Mouse (Mus musculus) liver, adult (tissue): Measurements from ENCODE around the gene Hmgn1.

ENCODE experiments used
- GATA4 ChIP-seq: IDR thresholded peaks from 2 replicates; pipeline ENCODE4 v1.6.1; 2014; ENCODE audit warnings: mild to moderate bottlenecking, low read length; ENCODE audit not compliant: insufficient replicate concordance

Gene Hmgn1

DNA sequence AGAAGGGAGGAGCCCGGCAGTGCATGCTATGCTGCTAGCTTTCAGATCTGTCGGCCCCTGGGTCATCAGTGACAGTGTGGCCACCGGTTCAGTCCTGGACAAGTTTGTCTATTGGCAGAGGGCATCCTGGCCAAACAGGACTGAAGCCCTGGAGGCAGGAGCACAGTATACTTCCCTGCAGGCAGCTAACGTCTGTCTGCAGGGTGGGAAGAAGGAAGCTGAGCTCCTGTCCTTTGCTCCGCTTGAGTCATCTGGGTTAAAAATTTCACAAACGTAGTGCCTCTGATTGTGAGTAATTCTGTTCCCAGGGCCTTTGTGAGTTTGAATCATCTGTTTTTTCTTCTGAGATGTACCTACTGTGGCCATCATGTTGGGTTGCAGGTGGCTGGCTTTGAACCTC lies 21.3 kb upstream of the Hmgn1 start:
- no peak for TF ChIP-seq GATA4

DNA sequence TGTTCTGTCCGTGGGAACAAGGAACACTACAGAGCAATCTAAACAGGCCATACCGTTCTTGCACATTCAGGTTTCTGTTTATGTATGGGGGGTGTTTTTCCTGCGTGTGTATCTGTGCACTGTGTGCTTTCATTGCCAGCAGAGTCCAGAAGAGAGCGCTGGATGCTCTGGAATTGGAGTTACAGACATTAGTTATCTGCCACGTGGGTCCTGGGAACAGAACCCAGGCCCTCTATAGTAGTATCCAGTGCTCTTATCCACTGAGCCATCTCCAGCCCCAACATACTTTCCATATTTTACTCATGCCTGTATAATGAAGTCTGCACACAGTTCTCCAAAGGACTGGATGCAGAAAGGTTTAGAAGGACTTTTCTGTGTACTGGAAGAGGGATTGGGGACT lies 18.3 kb upstream of the Hmgn1 start:
- TF ChIP-seq GATA4, result no peak

DNA sequence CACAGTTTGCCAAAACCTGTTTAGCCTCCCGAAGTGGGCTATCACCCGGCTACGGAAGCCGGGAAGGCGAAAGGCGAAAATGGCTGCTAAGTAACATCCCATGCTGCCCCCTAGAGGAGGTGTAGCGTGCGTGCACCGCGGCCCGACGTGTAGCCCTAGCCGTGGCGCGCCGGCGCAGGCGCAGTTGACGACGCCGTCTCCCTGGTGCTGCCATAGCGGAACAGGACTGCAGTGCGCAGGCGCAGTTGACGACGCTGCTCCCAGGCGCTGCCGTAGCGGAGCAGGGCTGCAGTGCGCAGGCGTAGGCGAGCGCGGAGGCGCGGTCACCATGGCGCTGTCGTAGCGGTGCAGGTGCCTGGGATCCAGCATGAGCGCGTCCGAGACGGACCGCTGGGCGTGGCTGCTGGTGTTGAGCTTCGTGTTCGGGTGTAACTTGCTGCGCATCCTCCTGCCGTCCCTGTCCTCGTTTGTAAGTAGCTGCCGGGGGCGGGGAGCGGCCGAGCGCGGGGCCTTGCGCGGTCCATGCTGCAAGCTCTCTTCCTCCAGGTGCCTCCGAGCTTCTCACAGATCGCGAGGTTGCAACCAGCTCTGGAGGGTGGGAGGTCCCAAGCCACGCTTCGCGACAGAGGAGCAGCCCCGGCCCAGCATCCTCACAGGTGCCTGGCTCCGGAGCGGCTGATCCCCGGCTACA lies 17.7 kb upstream of the Hmgn1 start, which contains the start of gene Wrb:
Wrb (plus strand) TSS at position 298 of the 691 bp plus-strand sequence.
- peak; percentile 81; the same call in 1 of the 2 replicates for TF ChIP-seq GATA4

DNA sequence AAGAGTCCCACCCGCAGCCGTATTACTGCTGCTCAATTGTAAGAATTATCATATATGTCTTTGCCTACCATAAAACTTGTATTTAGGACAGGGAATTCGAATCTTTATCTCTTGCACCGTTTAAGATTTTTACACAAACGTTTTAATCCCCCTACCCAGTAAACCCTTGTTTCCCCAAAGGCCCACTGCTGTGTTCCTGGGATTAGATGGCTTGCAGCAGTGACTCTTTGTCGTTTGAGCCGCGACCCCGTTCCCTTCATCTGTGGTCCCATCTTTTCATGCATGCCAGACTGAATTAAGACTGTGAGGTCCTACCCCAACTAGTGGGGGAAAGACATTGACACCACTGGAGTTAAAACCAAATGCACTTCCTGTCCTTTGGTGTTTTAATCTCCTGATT lies 937 bp upstream of the Hmgn1 start:
- TF ChIP-seq GATA4, result no peak

DNA sequence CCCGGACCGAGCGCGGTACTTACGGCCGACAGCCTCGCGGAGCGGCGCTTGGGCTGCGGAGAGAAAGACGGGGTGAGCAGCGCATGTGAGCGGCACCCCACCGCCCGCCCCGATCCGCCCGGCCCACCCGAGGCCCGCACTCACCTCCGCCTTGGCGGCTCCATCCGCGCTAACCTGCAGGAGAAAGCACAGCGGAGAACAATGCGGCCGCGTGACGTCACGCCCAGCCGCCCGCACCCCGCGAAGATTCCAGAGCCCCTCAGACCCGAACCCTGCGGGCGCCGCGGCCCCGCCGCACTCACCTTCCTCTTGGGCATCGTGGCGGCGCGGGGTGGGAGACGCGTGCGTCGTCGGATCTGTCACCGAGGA lies 257 bp downstream of the Hmgn1 start:
- no peak for TF ChIP-seq GATA4

DNA sequence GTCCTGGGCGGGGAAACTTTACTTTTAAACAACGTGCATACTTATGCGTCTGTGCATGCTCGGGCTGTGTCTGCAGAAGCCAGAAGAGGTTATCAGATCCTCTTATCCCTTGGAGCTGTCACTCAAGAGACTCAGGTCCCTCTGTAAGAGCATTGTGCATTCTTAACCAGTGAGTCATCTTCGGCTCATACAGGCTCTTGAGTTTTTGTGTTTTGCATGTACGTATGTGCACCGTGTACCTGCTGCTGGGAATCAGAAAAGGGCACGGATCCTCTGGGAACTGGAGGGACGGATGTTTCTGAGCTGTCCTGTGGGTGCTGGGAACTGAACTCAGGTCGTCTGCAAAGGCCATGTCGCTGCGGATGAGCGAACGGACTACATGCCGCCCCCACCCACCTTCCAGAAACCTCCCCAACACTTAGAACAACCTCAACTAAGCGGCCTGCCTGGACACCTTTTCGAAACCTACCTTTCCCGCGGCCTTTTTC lies 801 bp downstream of the Hmgn1 start:
- no peak for TF ChIP-seq GATA4

DNA sequence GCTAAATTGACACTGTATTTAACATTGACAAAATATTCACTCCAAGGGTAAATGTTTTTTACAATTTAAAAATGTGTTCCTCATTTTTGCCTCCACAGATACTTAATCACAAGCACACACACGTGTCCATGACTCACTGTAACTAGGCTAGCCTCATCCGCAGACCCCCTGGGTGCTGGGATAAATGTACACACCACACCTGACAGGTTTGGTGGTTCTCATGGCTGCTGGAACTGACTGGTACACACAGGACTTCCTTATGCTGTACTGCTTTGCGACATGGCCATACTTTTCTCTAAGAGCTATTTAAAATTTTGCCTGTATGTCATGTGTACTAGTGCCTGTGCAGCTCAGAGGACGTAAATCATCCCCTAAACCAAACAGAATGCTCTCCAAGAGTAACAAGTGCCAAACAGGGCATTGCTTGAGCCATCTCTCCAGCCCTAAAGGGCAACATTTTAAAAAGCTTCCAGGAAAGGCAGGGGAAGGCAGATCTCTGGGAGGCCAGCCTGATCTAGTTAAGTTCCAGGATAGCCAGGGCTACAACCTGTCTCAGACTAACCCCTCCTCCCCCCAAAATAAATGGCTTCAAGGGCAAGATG lies 7.4 kb downstream of the Hmgn1 start:
- no peak for TF ChIP-seq GATA4

DNA sequence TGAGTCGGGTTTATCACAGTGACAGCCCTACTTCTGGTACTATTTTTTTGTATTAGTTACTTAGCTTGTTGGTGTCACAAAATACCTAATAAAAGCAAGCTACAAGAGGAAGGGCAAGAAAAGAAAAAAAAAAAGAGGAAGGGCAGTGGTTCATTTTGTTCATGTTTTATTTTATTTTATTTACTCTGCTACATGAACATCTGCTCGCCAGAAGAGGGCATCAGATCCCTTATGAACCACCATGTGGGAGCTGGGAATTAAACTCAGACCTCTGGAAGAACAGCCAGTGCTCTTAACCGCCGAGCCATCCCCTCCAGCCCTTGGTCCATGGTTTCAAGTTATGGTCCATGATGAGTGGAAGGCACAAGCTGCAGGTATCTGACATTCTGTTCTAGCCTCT lies 12.8 kb downstream of the Hmgn1 start:
- no peak for TF ChIP-seq GATA4

DNA sequence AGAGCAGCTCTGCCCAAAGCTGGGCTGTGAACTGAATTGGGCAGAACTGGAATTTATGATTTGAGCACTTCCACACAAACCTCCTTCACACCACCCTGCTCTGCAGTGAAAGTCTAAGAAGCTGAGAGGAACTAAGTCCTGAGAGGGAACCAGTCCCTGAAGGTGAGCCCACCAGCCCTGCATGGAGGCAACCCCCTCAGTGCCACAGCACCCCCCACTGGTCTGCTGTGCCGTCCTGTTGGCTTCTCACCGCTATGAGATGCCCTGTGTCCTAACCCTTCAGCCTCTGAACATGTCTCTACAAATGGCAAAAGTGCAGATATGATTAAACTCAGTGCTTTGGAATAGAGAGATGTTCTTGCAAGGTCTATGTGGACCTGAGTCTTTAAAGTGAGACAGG lies 14.8 kb downstream of the Hmgn1 start:
- TF ChIP-seq GATA4, result no peak

DNA sequence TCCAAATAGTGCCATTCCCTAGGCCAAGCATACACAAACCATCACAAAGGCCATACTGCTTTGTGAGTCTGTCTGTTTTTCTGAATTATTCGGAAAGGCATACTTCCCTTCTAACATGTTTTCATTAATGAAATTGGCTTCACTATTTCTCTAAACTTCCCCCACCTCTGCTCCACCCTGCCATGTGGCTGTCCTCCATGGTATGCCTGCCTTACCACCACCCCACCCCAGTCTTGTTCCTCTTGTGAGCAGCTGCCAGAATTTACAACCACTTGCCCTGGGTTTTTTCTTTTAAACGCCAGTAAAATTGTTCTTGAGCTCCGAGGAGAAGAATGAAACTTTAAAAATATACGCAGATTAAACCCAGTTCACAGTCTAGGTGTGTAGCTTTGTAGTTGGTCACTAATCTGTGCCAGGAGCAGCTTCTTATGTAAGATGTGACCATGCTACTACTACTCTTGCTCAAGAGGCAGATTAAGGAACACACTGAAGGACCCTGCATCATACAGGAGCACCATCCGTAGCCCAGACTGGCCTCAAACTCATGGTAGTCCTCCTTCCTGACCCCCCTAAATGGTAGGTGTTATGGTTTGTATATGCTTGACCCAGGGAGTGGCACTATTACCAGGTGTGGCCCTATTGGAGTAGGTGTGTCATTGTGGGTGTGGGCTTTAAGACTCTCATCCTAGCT lies 16.7 kb downstream of the Hmgn1 start:
- TF ChIP-seq GATA4, result no peak

DNA sequence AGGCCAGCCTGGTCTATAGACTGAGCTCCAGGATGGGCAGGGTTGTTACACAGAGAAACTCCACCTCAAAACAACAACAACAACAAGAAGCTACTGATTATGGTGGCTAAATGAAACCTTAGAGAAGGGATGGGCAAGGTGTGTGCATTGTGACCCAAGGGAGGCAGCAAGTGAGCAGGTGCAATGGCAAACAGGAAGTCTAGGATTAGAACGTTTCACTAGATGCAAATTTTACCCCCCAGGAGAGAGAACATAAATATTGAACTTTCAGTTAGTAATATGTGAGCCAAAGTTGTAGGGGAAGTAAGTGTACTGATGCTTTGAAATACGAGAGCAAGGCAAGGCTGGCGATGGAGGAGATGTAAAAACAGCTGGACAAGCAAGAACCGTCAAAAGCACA lies 17.9 kb downstream of the Hmgn1 start:
- TF ChIP-seq GATA4, result no peak

DNA sequence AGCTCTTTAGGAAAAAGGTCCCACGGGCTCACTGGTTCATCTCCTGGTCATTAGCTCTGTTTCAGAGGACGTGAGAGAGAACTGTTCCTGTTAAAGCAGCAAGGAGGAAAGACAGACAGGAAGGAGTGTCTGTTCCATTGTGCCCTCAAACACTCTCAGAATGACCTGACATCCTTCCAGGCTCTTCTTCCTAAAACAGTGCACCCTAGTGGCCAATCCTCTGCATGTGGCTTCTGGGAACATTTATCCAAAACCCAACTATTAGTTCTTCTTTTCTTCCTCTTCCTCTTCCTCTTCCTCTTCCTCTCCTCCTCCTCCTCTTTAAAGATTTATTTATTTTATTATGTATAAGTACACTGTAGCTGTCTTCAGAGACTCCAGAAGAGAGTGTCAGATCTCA lies 24.5 kb downstream of the Hmgn1 start:
- no peak for TF ChIP-seq GATA4

DNA sequence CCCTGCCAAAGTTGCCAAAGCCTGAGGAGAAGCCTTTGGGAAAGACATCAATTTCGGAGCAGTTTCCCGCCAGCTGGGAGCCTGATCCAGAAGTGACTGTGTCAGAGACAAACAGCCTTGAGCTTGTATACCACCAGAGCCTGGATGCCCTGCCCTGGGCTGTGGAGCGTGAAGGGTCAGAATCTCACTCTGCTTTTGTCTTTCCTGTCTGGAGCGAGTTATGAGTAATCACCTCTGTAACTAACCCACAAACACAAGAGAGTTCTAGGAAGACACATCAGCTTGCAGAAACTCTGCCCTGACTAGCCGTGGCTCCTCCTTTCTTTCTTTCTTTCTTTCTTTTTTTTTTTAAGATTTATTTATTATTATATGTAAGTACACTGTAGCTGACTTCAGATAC lies 31.6 kb downstream of the Hmgn1 start:
- TF ChIP-seq GATA4, result no peak

DNA sequence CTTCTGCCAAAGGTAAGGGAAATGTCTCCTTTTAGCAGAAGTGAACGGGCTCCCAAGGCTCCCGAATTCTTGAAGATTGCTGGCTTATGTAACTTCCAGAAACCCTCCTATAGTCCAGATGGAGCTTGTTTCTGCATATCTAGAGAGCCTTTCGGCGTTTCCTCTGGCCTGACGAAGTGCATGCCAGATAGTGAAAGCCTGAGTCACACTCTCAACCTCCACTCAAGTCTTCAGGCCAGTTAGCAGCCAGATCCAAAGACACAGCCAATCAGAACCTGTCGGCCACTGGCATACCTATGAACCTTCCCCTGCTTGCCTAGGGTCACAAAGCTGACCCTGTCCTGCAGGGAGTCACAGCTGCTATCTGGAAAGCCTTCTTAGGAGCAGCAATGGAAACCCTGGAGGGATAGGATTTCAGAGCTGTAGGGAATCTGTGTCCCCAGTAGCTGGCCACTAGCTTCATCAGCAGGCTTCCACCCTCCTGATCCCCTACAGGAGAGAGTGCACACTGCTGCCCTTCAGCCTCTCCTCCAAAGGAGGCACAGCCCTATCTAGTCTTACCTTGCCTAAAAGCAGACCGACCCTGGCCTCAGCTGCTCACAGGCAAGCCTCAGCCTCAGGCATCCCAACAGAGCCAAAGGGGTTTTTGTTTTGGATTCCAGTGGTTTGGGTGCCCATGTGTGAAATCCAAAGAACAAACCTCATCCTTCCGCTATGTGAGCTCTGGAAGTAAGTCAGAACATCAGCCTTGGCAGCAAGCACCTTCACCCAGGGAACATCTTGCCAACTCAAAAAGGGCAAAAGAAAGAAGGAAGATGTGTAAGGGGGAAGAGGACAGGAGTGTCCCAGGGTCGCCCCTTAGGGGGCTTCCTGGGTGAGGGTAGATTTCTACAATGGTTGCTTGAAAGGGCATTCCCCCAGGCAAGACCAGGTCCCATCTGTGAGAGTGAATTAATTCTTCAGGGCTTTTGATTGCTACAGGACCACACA lies 35.7 kb downstream of the Hmgn1 start:
- no peak for TF ChIP-seq GATA4

DNA sequence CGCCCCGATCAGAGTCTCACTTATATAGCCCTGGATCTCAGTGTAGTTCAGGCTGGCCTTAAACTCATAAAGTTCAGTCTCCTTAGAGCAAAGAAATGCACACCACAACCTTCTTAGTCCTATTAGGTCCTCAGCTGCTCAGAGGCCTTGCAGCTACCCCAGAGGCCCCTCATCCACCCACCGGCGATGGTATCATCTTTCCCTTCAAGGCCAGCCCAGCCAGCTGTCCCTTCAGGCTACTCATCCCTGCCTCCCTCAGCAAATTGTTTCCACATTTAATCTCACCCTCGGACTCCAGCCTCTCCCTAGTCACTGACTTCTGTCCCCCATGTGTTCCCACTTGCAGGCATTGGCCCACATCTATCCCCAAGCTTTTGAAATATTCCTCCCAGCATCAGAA lies 39.4 kb downstream of the Hmgn1 start:
- no peak for TF ChIP-seq GATA4
